Mouse (Mus musculus) midbrain, postnatal 0 days (tissue): Measurements from ENCODE around the gene Trappc2l. TPM values are rescaled to one million over a fixed set of nuclear protein-coding genes. Genes with fewer than 3 reads are reported as not detected.

Source experiments
- ATAC-seq: fragments of 200-750 bp; cut with Nextera tagmentation; 2 replicates; pipeline ENCODE4 v1.8.0; 2017; ENCODE audit warnings: moderate number of reproducible peaks, mild to moderate bottlenecking, moderate TSS enrichment, moderate library complexity; ENCODE audit not compliant: low FRiP score
- DNase-seq: peaks from one replicate; pipeline ENCODE4 v3.0.0-alpha.2; 2015; ENCODE audit warnings: low spot score
- H3K27ac ChIP-seq: fragments of 300-500 bp; sonication (generic); 2 replicates; pipeline ENCODE4 v1.5.1; 2014; ENCODE audit warnings: low read depth, mild to moderate bottlenecking, low read length, mixed read lengths
- H3K27me3 ChIP-seq: fragments of 300-500 bp; sonication (generic); 2 replicates; pipeline ENCODE4 v1.6.1; 2014; ENCODE audit warnings: low read length, control low read depth, mixed read lengths; ENCODE audit not compliant: insufficient read depth
- H3K36me3 ChIP-seq: fragments of 300-500 bp; sonication (generic); 2 replicates; pipeline ENCODE4 v1.6.1; 2014; ENCODE audit warnings: low read length, control low read depth, mixed read lengths; ENCODE audit not compliant: insufficient read depth
- H3K4me1 ChIP-seq: fragments of 300-500 bp; sonication (generic); 2 replicates; pipeline ENCODE4 v1.6.1; 2014; ENCODE audit warnings: mild to moderate bottlenecking, control low read depth, antibody characterized with exemption, low read length, mixed read lengths; ENCODE audit not compliant: insufficient read depth
- H3K4me2 ChIP-seq: fragments of 300-500 bp; sonication (generic); 2 replicates; pipeline ENCODE4 v1.6.1; 2014; ENCODE audit warnings: low read depth, mild to moderate bottlenecking, low read length, mixed read lengths; ENCODE audit not compliant: poor library complexity, severe bottlenecking
- H3K4me3 ChIP-seq: fragments of 300-500 bp; sonication (generic); 2 replicates; pipeline ENCODE4 v1.5.1; 2014; ENCODE audit warnings: low read depth, mild to moderate bottlenecking, low read length, moderate library complexity
- H3K9ac ChIP-seq: fragments of 300-500 bp; sonication (generic); replicated peaks from 2 replicates; pipeline ENCODE4 v1.6.1; 2014; ENCODE audit warnings: mild to moderate bottlenecking, low read length, moderate library complexity, mixed read lengths; ENCODE audit not compliant: poor library complexity, severe bottlenecking
- H3K9me3 ChIP-seq: fragments of 300-500 bp; sonication (generic); 2 replicates; pipeline ENCODE4 v1.6.1; 2016; ENCODE audit warnings: low read length, control low read depth
- CTCF ChIP-seq: IDR thresholded peaks from 2 replicates; pipeline ENCODE4 v1.5.1; 2016; ENCODE audit warnings: antibody characterized with exemption, mild to moderate bottlenecking
- WGBS: fragments of 180-500 bp; shearing (Covaris S2); extraction: QIAGEN DNeasy Blood & Tissue Kit; methylation state at CpG from one replicate; pipeline ENCODE4 v1.1.7; 2014; 5-methylcytosine and 5-hydroxymethylcytosine counted together
- polyA plus RNA-seq: library from polyadenylated mRNA; unstranded; fragments of >200 nt; fragmentation: Nextera tagmentation; extraction: Ambion mirVana; gene quantifications from 2 replicates; pipeline ENCODE4 v1.2.1, GENCODE M21; 2015
- total RNA-seq: library from RNA; depleted of rRNA; stranded (reverse); fragments of >200 nt; gene quantifications from 2 replicates; pipeline ENCODE4 v1.2.3, GENCODE M21; 2014

Gene Trappc2l
- total and polyA plus RNA-seq, 2 experiments from 2014 or later: 14.1 to 138 TPM

DNA sequence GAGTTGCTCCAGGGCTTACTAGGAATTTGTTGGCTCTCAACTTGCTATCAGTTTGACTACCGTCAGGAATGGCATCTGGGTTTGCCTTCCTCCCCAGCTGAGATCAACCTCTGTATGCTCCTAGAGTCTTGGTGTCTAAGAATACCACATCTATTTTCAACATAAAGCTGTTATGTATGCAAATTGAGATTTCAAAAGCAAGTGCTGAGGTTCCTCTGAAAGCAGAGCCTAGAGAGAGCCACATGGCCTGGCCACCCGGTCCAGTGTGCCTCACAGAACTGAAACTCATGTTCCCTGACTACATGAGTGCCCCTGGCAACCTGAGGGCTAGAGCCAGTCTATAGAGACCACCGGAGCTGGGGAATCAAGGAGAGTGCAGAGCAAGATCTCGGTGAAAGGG is 6.1 kb upstream of the Trappc2l start:
- no peak for ATAC-seq
- H3K36me3 ChIP-seq: 0 out of 2 replicates have a peak, but pooled peaks cover 13% of the 10 kb centered on the region
- 81% methylated on average over 4 of the region's 4 CpGs for WGBS

DNA sequence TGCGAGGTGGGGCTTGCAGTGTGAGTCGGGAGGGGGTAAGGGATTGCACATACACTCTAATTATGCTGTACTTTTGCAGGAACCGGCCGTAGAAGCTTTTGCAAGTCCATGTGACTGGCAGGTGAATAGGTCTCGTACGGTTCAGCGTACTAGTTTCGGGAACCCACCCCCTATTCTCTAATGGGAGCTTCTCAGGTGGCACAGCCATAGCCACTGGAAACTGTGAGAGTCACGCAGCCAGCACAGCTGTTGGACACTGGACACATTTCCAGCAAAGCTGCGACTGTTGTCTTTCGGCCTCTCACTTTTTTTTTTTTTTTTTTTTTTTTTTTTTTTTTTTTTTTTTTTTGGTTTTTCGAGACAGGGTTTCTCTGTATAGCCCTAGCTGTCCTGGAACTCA is 4.6 kb upstream of the Trappc2l start:
- no peak for TF ChIP-seq CTCF
- H3K4me1 ChIP-seq: no peaks in the 10 kb centered on the region
- no peak overlapping the region for H3K4me3 ChIP-seq
- H3K36me3 ChIP-seq: 0 out of 2 replicates have a peak, but pooled peaks cover 4% of the 10 kb centered on the region
- no peak overlapping the region for H3K4me2 ChIP-seq
- no peak for ATAC-seq
- no peaks in the 10 kb centered on the region for H3K9me3 ChIP-seq
- H3K27ac ChIP-seq: no peak overlapping the region
- 83% methylated on average over 11 of the region's 12 CpGs for WGBS
- DNase-seq: no peak
- H3K9ac ChIP-seq: no peak overlapping the region
- H3K27me3 ChIP-seq: no peaks in the 10 kb centered on the region

More for the DNA sequence above, 6.1 kb upstream of the Trappc2l start:
- no peak for DNase-seq
- Histone ChIP-seq H3K9ac (no peak overlapping the region), H3K4me2 (no peak overlapping the region), H3K9me3 (no peaks in the 10 kb centered on the region), H3K27me3 (no peaks in the 10 kb centered on the region), H3K4me3 (no peak overlapping the region), H3K4me1 (no peaks in the 10 kb centered on the region), H3K27ac (no peak overlapping the region)
- TF ChIP-seq CTCF: no peak

DNA sequence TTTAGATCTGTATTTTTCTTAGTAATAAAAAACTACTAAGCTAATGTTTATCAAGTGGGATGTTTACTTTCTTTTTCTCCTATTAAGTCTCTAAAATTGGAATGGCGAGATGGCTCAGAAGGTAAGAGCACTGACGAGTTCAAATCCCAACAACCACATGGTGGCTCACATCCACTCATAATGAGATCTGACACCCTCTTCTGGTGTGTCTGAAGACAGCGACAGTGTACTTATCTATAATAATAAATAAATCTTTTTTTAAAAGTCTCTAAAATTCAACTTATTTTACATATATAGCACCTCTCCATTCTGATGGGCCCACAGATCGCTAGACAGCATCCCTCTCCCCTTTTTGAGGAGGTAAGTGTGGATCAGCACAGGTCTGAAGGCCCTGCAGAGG is 1.2 kb upstream of the Trappc2l start:
- H3K27me3 ChIP-seq: no peaks in the 10 kb centered on the region
- DNase-seq (no peak), ATAC-seq (no peak)
- no peaks in the 10 kb centered on the region for H3K9me3 ChIP-seq
- WGBS: 43% methylated on average over 4 of the region's 4 CpGs
- H3K4me3 ChIP-seq: peak overlapping the region; percentile 75
- H3K36me3 ChIP-seq: peaks cover 8% of the 10 kb centered on the region; the same call in 1 of the 2 replicates
- peak; percentile 42 for TF ChIP-seq CTCF
- no peak overlapping the region; the same call in 1 of the 2 replicates for H3K9ac ChIP-seq
- H3K4me2 ChIP-seq: peak overlapping the region; percentile 70
- H3K4me1 ChIP-seq: peaks cover 6% of the 10 kb centered on the region; the same call in 1 of the 2 replicates
- H3K27ac ChIP-seq: no peak overlapping the region

DNA sequence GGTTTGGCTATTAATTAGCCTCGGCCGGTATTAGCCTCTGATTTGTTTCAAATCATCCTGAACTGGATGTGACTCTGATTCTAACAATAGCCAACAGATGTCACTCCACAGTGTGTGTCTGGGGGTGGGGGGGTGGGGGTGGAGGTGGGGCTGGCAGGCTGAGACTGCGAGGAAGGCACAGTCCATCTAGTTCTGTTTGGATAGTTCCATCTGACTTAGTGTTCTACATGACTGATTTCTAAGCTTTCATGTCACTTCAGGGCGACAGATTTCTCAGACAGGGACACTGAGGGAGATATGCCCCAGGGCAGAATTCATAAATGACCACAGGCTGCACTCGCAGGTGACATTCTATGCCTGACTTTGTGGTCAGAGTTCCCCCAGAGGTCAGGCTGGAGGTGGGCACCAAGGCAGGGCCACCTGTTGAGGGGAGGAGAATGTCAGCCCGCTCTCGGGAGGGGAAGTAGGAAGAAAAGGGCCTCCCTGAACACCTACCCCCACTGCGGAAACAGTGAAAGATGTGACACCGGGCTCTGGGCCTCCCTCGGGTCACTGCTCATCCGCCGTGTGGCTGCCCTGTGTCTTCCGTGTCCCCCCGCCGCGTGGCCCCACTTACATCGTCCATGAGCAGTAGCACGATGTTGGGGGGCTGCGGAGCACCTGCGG is 695 bp upstream of the Trappc2l start:
- Histone ChIP-seq H3K9ac (peak overlapping the region; percentile 63), H3K4me2 (peak overlapping the region; percentile 70), H3K4me3 (peak overlapping the region; percentile 75), H3K27me3 (no peaks in the 10 kb centered on the region), H3K4me1 (peaks cover 6% of the 10 kb centered on the region; the same call in 1 of the 2 replicates), H3K27ac (peak overlapping the region; percentile 68), H3K9me3 (no peaks in the 10 kb centered on the region), H3K36me3 (peaks cover 8% of the 10 kb centered on the region; the same call in 1 of the 2 replicates)
- DNase-seq: peak; percentile 17
- 1% methylated on average over 20 of the region's 20 CpGs for WGBS
- TF ChIP-seq CTCF: no peak
- peak; percentile 25; the same call in 1 of the 2 replicates for ATAC-seq

DNA sequence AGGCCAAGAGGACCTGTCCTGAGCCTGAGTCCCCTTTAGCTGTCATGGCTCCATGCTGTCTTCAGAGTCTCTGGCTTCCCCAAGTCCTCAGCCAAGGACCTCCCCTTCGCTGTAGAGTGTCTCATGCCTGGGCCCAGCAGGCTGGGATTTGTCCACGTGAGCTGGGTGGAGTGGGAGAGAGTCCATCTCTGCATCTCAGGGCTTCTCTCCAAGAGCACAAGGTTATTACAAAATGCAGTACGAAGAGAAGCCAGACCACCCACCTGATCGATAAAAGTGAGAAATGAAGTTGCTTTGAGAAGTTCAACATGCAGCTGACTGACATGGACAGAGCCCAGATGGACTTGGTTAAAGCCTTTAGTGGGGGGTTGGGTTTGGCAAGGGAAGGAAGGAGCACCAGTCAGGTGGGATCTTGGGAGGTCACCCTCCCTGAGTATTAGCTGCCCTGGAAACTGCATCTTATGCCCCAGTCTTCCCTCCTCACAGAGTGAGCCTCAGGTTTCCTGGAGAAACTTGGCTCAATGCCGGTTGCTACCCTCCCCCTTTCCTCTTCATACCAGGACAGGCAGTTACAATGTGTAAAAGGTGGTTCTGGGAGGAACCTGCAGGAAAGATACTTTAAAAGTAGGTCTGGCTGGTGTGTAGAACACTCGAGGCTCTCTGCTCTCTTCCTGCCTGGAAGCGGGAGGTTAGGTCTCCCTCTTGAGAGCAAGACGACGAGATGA is 4.9 kb downstream of the Trappc2l start:
- H3K4me1 ChIP-seq: peaks cover 6% of the 10 kb centered on the region; the same call in 1 of the 2 replicates
- ATAC-seq: no peak
- peaks cover 8% of the 10 kb centered on the region; the same call in 1 of the 2 replicates for H3K36me3 ChIP-seq
- TF ChIP-seq CTCF: no peak
- H3K27me3 ChIP-seq: no peaks in the 10 kb centered on the region
- DNase-seq: no peak
- no peak overlapping the region for H3K9ac ChIP-seq
- H3K4me2 ChIP-seq: no peak overlapping the region
- H3K4me3 ChIP-seq: no peak overlapping the region
- WGBS: 68% methylated on average over 9 of the region's 9 CpGs
- H3K9me3 ChIP-seq: no peaks in the 10 kb centered on the region
- no peak overlapping the region for H3K27ac ChIP-seq
